Mouse (Mus musculus) liver, postnatal 0 days (tissue): Measurements from ENCODE around the gene Psmd4. TPM values are rescaled to one million over a fixed set of nuclear protein-coding genes. Genes with fewer than 3 reads are reported as not detected.

ENCODE experiments used
- ATAC-seq: fragments of 200-750 bp; cut with Nextera tagmentation; 2 replicates; pipeline ENCODE4 v1.8.0; 2017; ENCODE audit warnings: mild to moderate bottlenecking, moderate library complexity
- DNase-seq: peaks from one replicate; pipeline ENCODE4 v3.0.0-alpha.2; 2016
- H3K27ac ChIP-seq: fragments of 300-500 bp; sonication (generic); 2 replicates; pipeline ENCODE4 v1.5.1; 2014; ENCODE audit warnings: antibody characterized with exemption, moderate library complexity, mild to moderate bottlenecking, low read depth
- H3K27me3 ChIP-seq: fragments of 300-500 bp; sonication (generic); 2 replicates; pipeline ENCODE4 v1.6.1; 2014; ENCODE audit warnings: low read length, control low read depth, mixed read lengths; ENCODE audit not compliant: insufficient read depth
- H3K36me3 ChIP-seq: fragments of 300-500 bp; sonication (generic); replicated peaks from 2 replicates; pipeline ENCODE4 v1.6.1; 2014; ENCODE audit warnings: mild to moderate bottlenecking, control low read depth, low read length, moderate library complexity, mixed read lengths; ENCODE audit not compliant: insufficient read depth
- H3K4me1 ChIP-seq: fragments of 300-500 bp; sonication (generic); 2 replicates; pipeline ENCODE4 v1.6.1; 2014; ENCODE audit warnings: antibody characterized with exemption, mild to moderate bottlenecking, control low read depth; ENCODE audit not compliant: insufficient read depth
- H3K4me2 ChIP-seq: fragments of 300-500 bp; sonication (generic); 2 replicates; pipeline ENCODE4 v1.6.1; 2014; ENCODE audit warnings: low read depth, mild to moderate bottlenecking, low read length, moderate library complexity, mixed read lengths
- H3K4me3 ChIP-seq: fragments of 300-500 bp; sonication (generic); 2 replicates; pipeline ENCODE4 v1.5.1; 2014; ENCODE audit warnings: low read depth, low read length
- H3K9ac ChIP-seq: fragments of 300-500 bp; sonication (generic); replicated peaks from 2 replicates; pipeline ENCODE4 v1.6.1; 2014; ENCODE audit warnings: mild to moderate bottlenecking, moderate library complexity
- H3K9me3 ChIP-seq: fragments of 300-500 bp; sonication (generic); 2 replicates; pipeline ENCODE4 v1.6.1; 2016; ENCODE audit warnings: mild to moderate bottlenecking, control low read depth, low read length, mixed read lengths
- CTCF ChIP-seq: sonication (generic); IDR thresholded peaks from 2 replicates; pipeline ENCODE4 v1.5.1; 2016; ENCODE audit warnings: antibody characterized with exemption, low read depth
- EP300 ChIP-seq: IDR thresholded peaks from 2 replicates; pipeline ENCODE4 v1.6.1; 2016; ENCODE audit warnings: antibody characterized with exemption, low read depth, mild to moderate bottlenecking
- WGBS: fragments of 180-500 bp; shearing (Covaris S2); extraction: QIAGEN DNeasy Blood & Tissue Kit; methylation state at CpG from one replicate; pipeline ENCODE4 v1.1.7; 2014; ENCODE audit not compliant: insufficient replicate concordance; 5-methylcytosine and 5-hydroxymethylcytosine counted together
- polyA plus RNA-seq: library from polyadenylated mRNA; unstranded; fragments of >200 nt; fragmentation: Nextera tagmentation; extraction: Ambion mirVana; gene quantifications from 2 replicates; pipeline ENCODE4 v1.2.1, GENCODE M21; 2015

The Psmd4 gene
- polyA plus RNA-seq, 1 experiment from 2014 or later: 143 TPM

DNA sequence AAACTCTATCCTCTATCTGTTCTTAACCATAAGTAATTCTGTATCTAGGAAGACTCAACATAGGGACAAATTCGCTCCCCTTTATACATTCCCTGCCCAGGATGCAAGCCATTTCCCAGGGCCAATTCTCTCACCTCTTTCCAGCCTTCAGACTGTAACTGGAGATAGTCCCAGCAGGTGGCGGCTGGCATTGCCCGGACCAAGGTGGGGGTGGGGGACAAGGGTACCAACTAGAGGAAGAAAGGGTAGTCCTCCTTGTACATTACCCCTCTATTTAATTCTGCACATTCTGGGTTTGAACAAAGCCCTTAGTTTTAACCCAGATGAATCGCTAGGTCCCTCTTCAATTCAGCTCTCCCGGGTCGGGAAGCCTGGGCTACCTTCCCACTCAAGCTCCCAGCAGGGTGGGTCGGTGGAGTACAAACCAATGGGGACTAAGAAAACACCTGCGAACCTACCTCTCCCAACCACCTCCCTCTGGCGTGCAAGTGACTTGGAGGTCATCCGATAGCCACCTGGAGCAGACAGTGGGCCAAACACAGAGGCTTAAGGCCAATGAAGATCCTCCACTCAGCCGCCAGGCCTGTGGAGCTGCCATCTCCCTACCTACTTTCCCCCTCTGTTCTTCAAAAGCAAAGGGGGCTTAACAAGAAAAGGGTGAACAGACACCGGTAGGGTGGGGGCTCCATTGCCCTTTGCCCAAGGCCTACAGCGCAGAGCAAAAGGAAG is 28.6 kb downstream of the Psmd4 start:
- H3K9ac ChIP-seq: peak overlapping the region; percentile 86
- DNase-seq (no peak), ATAC-seq (no peak)
- H3K4me2 ChIP-seq: peak overlapping the region; percentile 98
- peak overlapping the region; percentile 97 for H3K27ac ChIP-seq
- peaks cover 29% of the 10 kb centered on the region for H3K4me1 ChIP-seq
- H3K9me3 ChIP-seq: no peaks in the 10 kb centered on the region
- H3K36me3 ChIP-seq: peaks cover 35% of the 10 kb centered on the region
- H3K4me3 ChIP-seq: peak overlapping the region; percentile 95
- TF ChIP-seq EP300 (no peak), CTCF (no peak)
- WGBS: 25% methylated on average over 13 of the region's 13 CpGs
- no peaks in the 10 kb centered on the region for H3K27me3 ChIP-seq

DNA sequence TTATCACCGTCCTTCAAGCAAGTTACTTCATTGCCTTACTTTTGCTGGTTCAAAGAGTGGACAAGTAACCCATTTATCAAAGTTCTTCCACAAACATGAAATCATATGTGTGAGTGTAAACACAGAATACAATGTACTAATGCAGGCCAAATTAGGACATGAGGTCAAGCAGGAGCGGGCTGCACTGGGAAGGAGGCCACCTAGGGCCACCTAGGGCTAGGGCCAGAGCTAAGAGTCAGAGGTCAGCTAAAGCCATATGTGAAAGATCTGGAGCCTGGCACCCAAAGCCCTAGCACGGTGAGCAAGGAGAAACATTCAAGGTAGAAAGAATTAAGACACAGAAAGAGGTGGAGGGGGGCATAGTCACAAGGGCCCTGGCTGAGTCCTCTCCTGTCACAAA is 29.4 kb downstream of the Psmd4 start:
- Histone ChIP-seq H3K9ac (peak overlapping the region; percentile 26; the same call in 1 of the 2 replicates), H3K4me2 (peak overlapping the region; percentile 98; the same call in 1 of the 2 replicates), H3K4me3 (no peak overlapping the region), H3K9me3 (no peaks in the 10 kb centered on the region), H3K4me1 (peaks cover 29% of the 10 kb centered on the region), H3K36me3 (peaks cover 44% of the 10 kb centered on the region), H3K27ac (0 out of 2 replicates have a peak overlapping the region, but pooled peaks have one; percentile 11), H3K27me3 (no peaks in the 10 kb centered on the region)
- no peak for TF ChIP-seq CTCF
- TF ChIP-seq EP300: no peak
- ATAC-seq (no peak), DNase-seq (no peak)
- 84% methylated on average over 3 of the region's 3 CpGs for WGBS

- peaks cover 65% of the 10 kb centered on the region for H3K36me3 ChIP-seq
- TF ChIP-seq CTCF (no peak), EP300 (no peak)
- H3K9ac ChIP-seq: no peak overlapping the region
- peaks cover 22% of the 10 kb centered on the region for H3K4me1 ChIP-seq
- H3K4me3 ChIP-seq: no peak overlapping the region
- H3K27ac ChIP-seq: no peak overlapping the region
- H3K4me2 ChIP-seq: no peak overlapping the region
- 80% methylated on average over 7 of the region's 7 CpGs for WGBS
- ATAC-seq (no peak), DNase-seq (no peak)
- no peaks in the 10 kb centered on the region for H3K27me3 ChIP-seq
- no peaks in the 10 kb centered on the region for H3K9me3 ChIP-seq
These were observed 32.0 kb downstream of the Psmd4 start for GRCm38 (mm10) chr3:95010396-95010795.

DNA sequence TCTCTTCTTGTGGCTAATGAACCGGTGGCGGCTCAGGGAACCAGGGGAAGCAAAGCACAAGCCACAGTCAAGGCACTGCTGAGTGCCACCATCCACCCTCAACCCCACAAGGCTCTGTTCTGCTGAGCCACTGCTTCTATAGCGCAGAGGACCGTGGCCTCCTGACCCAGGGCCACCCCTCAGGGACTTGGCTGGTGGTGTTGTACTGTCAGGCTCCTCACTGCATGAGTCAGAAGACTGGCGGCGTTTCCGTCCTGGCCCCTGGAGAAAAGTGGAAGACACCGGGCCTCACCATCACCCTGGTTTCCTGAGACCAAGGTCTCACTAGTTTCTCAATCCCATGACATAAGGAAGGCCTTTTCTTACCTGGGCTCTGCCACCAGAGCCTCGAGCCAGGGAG is 34.7 kb downstream of the Psmd4 start:
- TF ChIP-seq EP300 (no peak), CTCF (no peak)
- no peaks in the 10 kb centered on the region for H3K9me3 ChIP-seq
- H3K4me3 ChIP-seq: no peak overlapping the region
- peaks cover 3% of the 10 kb centered on the region; the same call in 1 of the 2 replicates for H3K4me1 ChIP-seq
- no peaks in the 10 kb centered on the region for H3K27me3 ChIP-seq
- peaks cover 84% of the 10 kb centered on the region for H3K36me3 ChIP-seq
- H3K27ac ChIP-seq: no peak overlapping the region
- H3K9ac ChIP-seq: no peak overlapping the region
- 77% methylated on average over 9 of the region's 9 CpGs for WGBS
- no peak for DNase-seq
- H3K4me2 ChIP-seq: no peak overlapping the region
- no peak for ATAC-seq

GRCm38 (mm10) chr3:95005651-95006050 is 36.8 kb downstream of the Psmd4 start:
- no peak overlapping the region for H3K9ac ChIP-seq
- no peaks in the 10 kb centered on the region for H3K4me1 ChIP-seq
- TF ChIP-seq EP300: no peak
- no peak for TF ChIP-seq CTCF
- H3K36me3 ChIP-seq: peaks cover 79% of the 10 kb centered on the region
- no peaks in the 10 kb centered on the region for H3K9me3 ChIP-seq
- no peak overlapping the region for H3K4me2 ChIP-seq
- DNase-seq (no peak), ATAC-seq (no peak)
- no peaks in the 10 kb centered on the region for H3K27me3 ChIP-seq
- H3K27ac ChIP-seq: no peak overlapping the region
- H3K4me3 ChIP-seq: no peak overlapping the region
- whole genome bisulfite sequencing: 90% methylated on average over 3 of the region's 3 CpGs

DNA sequence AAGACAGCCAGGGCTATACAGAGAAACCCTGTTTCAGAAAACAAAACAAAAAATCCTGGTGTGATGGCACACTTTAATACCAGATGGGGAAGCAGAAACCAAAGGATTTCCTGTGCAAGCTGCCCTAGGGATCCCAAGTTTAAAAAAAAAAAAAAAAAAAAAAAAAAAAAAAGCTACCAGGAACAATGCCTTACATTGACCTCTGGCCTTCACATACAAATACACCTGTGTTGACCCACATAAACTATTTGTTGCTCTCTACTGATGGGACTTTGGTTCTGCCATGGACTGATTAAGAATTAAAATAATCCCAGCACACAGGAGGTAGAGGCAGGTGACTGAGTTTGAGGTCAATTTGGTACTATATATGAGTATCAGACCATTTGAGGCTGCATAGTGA is 39.1 kb downstream of the Psmd4 start:
- H3K36me3 ChIP-seq: peaks cover 75% of the 10 kb centered on the region

More for the DNA sequence above, 39.1 kb downstream of the Psmd4 start:
- Histone ChIP-seq H3K9ac (no peak overlapping the region), H3K4me3 (no peak overlapping the region), H3K4me1 (no peaks in the 10 kb centered on the region), H3K9me3 (no peaks in the 10 kb centered on the region), H3K4me2 (no peak overlapping the region), H3K27ac (no peak overlapping the region), H3K27me3 (no peaks in the 10 kb centered on the region)
- ATAC-seq: no peak
- DNase-seq: no peak
- no peak for TF ChIP-seq CTCF
- no peak for TF ChIP-seq EP300
